Mouse (Mus musculus) liver, postnatal 0 days (tissue): ENCODE data around the gene Vmn2r82. TPM values are rescaled to one million over a fixed set of nuclear protein-coding genes. Genes with fewer than 3 reads are reported as not detected.
"Not testable (repeated sequence)": the region's sequence is repeated elsewhere in the genome, so short reads cannot be mapped to it uniquely, and the experiment has no call there.

Experiments
- ATAC-seq: fragments of 200-750 bp; cut with Nextera tagmentation; 2 replicates; pipeline ENCODE4 v1.8.0; 2017; ENCODE audit warnings: mild to moderate bottlenecking, moderate library complexity
- DNase-seq: peaks from one replicate; pipeline ENCODE4 v3.0.0-alpha.2; 2016
- H3K27ac ChIP-seq: fragments of 300-500 bp; sonication (generic); 2 replicates; pipeline ENCODE4 v1.5.1; 2014; ENCODE audit warnings: antibody characterized with exemption, moderate library complexity, mild to moderate bottlenecking, low read depth
- H3K27me3 ChIP-seq: fragments of 300-500 bp; sonication (generic); 2 replicates; pipeline ENCODE4 v1.6.1; 2014; ENCODE audit warnings: low read length, control low read depth, mixed read lengths; ENCODE audit not compliant: insufficient read depth
- H3K36me3 ChIP-seq: fragments of 300-500 bp; sonication (generic); replicated peaks from 2 replicates; pipeline ENCODE4 v1.6.1; 2014; ENCODE audit warnings: mild to moderate bottlenecking, control low read depth, low read length, moderate library complexity, mixed read lengths; ENCODE audit not compliant: insufficient read depth
- H3K4me1 ChIP-seq: fragments of 300-500 bp; sonication (generic); 2 replicates; pipeline ENCODE4 v1.6.1; 2014; ENCODE audit warnings: antibody characterized with exemption, mild to moderate bottlenecking, control low read depth; ENCODE audit not compliant: insufficient read depth
- H3K4me2 ChIP-seq: fragments of 300-500 bp; sonication (generic); 2 replicates; pipeline ENCODE4 v1.6.1; 2014; ENCODE audit warnings: low read depth, mild to moderate bottlenecking, low read length, moderate library complexity, mixed read lengths
- H3K4me3 ChIP-seq: fragments of 300-500 bp; sonication (generic); 2 replicates; pipeline ENCODE4 v1.5.1; 2014; ENCODE audit warnings: low read depth, low read length
- H3K9ac ChIP-seq: fragments of 300-500 bp; sonication (generic); replicated peaks from 2 replicates; pipeline ENCODE4 v1.6.1; 2014; ENCODE audit warnings: mild to moderate bottlenecking, moderate library complexity
- H3K9me3 ChIP-seq: fragments of 300-500 bp; sonication (generic); 2 replicates; pipeline ENCODE4 v1.6.1; 2016; ENCODE audit warnings: mild to moderate bottlenecking, control low read depth, low read length, mixed read lengths
- CTCF ChIP-seq: sonication (generic); IDR thresholded peaks from 2 replicates; pipeline ENCODE4 v1.5.1; 2016; ENCODE audit warnings: antibody characterized with exemption, low read depth
- EP300 ChIP-seq: IDR thresholded peaks from 2 replicates; pipeline ENCODE4 v1.6.1; 2016; ENCODE audit warnings: antibody characterized with exemption, low read depth, mild to moderate bottlenecking
- WGBS: fragments of 180-500 bp; shearing (Covaris S2); extraction: QIAGEN DNeasy Blood & Tissue Kit; methylation state at CpG from one replicate; pipeline ENCODE4 v1.1.7; 2014; ENCODE audit not compliant: insufficient replicate concordance; 5-methylcytosine and 5-hydroxymethylcytosine counted together
- polyA plus RNA-seq: library from polyadenylated mRNA; unstranded; fragments of >200 nt; fragmentation: Nextera tagmentation; extraction: Ambion mirVana; gene quantifications from 2 replicates; pipeline ENCODE4 v1.2.1, GENCODE M21; 2015

The Vmn2r82 gene
- polyA plus RNA-seq = not detected in 2 replicates

DNA sequence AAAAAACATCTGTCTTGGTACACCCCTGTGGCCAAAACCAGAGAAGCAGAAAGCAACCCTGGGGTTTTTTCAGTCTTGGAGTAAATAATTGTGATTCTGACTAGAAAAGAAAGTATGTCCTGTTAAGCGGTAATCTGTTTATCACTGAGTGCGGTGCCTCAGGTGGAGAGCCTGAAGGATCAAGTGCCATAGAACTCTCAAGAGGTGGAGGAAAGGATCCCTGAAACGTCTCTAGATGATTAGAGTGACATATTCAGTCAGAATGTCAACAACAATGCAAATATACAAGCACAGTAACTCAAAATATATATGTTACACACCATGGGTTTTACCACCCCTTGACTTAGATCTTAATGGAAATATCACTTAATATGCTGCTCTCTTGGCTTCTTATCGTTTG lies at the start of gene Vmn2r82:
Gene Vmn2r82, plus strand, starts transcription at position 301 of the 400 bp plus-strand sequence.
- ATAC-seq, H3K36me3 ChIP-seq, DNase-seq, H3K9ac ChIP-seq, H3K27ac ChIP-seq, H3K4me2 ChIP-seq, H3K4me1 ChIP-seq, H3K27me3 ChIP-seq, H3K4me3 ChIP-seq, H3K9me3 ChIP-seq: not testable (repeated sequence)
- WGBS = 63% methylated on average over 4 of the region's 4 CpGs

- WGBS = 3% methylated on average over 16 of the region's 16 CpGs
- not testable (repeated sequence) for H3K4me3 ChIP-seq, H3K9ac ChIP-seq, H3K27ac ChIP-seq, H3K36me3 ChIP-seq, DNase-seq, H3K27me3 ChIP-seq, H3K4me2 ChIP-seq, ATAC-seq, H3K9me3 ChIP-seq, H3K4me1 ChIP-seq
- TF ChIP-seq CTCF = peak; percentile 42
These were observed 34.1 kb upstream of the Vmn2r82 start for GRCm38 (mm10) chr10:79322033-79322736.

- Histone ChIP-seq H3K36me3 (no peaks in the 10 kb centered on the region), H3K27me3 (no peaks in the 10 kb centered on the region), H3K27ac (no peak overlapping the region), H3K4me2 (no peak overlapping the region), H3K4me3 (no peak overlapping the region), H3K9ac (no peak overlapping the region), H3K4me1 (no peaks in the 10 kb centered on the region), H3K9me3 (no peaks in the 10 kb centered on the region)
- TF ChIP-seq EP300 (no peak), CTCF (no peak)
- DNase-seq = no peak
- no peak for ATAC-seq
These were observed 33.6 kb upstream of the Vmn2r82 start for GRCm38 (mm10) chr10:79322737-79323086.

DNA sequence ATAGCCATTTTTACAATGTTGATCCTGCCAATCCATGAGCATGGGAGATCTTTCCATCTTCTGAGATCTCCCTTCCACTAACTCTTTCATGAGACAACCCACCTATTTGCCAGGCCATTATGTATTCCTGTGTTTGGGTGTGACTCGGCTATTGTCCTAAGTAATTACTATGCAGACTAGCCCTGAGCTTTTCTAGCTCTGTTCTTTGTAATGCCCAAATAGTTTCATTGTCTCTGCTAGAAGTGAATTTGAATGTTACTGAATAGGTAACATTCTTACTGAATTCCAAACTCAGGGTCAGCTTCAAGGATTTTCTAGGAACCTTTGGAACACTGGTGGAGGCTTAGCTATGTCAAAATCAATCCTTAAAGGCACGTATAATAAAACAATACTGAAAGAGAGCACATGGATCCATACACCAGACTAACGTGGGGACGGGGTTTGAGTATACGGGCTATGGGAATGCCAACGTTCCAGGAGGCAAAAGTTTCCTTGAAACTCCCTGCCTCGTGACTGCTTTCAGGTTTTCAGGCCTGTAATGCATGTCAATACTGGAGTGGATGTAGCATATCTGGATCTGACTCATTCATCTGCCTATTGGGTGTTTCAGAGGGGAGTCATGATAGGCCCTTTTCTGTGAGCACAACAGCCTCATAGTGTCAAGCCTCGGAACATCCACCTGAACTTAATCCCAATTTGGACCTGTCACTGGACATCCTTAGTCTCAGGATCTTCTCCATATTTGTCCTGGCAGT lies 43.8 kb downstream of the Vmn2r82 start:
- not testable (repeated sequence) for H3K4me1 ChIP-seq, H3K27me3 ChIP-seq, H3K4me2 ChIP-seq, H3K4me3 ChIP-seq, H3K36me3 ChIP-seq, H3K9ac ChIP-seq, H3K9me3 ChIP-seq, H3K27ac ChIP-seq, DNase-seq, ATAC-seq
- WGBS = 74% methylated on average over 8 of the region's 8 CpGs

DNA sequence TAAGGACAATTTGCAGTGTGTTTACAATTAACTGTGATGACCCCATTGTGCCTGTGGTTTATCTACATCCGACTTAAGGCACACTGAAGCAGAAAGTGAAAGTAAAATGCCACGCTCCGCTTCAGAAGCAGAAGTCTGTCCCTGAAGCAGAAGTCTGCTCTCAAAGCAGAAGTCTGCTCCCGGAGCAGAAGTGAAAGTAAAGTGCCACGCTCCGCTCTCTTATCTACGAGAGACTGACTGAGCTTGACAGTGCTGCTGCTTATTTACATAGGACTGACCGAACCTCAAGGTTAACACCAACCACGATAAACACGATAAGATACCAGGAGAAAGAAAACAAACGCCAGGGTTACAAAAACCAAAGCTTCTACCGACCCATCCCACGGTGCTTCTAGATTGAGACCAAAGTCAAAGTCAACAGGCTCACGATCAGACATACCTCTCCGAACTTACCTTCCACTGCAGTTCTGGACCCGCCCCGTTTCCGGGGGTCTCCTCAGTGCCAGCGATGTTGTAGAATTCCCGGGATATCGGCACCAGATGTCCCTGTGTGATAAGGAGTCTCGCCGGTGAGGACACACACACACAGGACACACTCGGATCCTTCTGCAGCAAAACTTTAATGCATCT lies 60.9 kb downstream of the Vmn2r82 start:
- 53% methylated on average over 24 of the region's 24 CpGs for WGBS
- Histone ChIP-seq H3K4me2 (peak overlapping the region; percentile 48), H3K9ac (no peak overlapping the region)

DNA sequence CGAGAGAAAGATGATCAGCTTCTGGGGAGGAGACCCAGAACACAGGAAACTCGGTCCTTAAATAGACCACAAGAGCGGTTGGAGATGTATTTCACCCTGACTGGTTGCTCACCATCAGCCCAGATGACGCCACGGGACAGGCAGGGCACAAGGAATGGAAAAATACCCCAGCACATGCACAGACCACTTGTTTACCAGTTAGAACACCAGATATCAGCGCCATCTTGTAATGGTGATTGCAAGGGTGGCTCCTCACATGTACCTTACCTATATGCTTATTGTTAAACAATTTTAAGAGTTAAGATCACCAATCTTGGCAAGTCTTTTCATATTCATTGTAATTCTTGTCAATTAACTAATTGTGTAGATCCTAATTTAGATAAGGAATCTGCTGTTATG lies 61.5 kb downstream of the Vmn2r82 start:
- H3K27ac ChIP-seq, H3K4me1 ChIP-seq, ATAC-seq, H3K9ac ChIP-seq, H3K4me2 ChIP-seq, H3K9me3 ChIP-seq, H3K36me3 ChIP-seq, H3K27me3 ChIP-seq, DNase-seq: not testable (repeated sequence)
- 76% methylated on average over 5 of the region's 6 CpGs for WGBS
- H3K4me3 ChIP-seq = peak overlapping the region; percentile 33

More for the DNA sequence above, 60.9 kb downstream of the Vmn2r82 start:
- Histone ChIP-seq H3K9me3 (peaks cover 3% of the 10 kb centered on the region; the same call in 1 of the 2 replicates), H3K4me3 (peak overlapping the region; percentile 33), H3K4me1 (no peaks in the 10 kb centered on the region), H3K27me3 (no peaks in the 10 kb centered on the region), H3K27ac (peak overlapping the region; percentile 46), H3K36me3 (no peaks in the 10 kb centered on the region)
- ATAC-seq (no peak), DNase-seq (peak; percentile 37)
- TF ChIP-seq EP300 (no peak), CTCF (no peak)

DNA sequence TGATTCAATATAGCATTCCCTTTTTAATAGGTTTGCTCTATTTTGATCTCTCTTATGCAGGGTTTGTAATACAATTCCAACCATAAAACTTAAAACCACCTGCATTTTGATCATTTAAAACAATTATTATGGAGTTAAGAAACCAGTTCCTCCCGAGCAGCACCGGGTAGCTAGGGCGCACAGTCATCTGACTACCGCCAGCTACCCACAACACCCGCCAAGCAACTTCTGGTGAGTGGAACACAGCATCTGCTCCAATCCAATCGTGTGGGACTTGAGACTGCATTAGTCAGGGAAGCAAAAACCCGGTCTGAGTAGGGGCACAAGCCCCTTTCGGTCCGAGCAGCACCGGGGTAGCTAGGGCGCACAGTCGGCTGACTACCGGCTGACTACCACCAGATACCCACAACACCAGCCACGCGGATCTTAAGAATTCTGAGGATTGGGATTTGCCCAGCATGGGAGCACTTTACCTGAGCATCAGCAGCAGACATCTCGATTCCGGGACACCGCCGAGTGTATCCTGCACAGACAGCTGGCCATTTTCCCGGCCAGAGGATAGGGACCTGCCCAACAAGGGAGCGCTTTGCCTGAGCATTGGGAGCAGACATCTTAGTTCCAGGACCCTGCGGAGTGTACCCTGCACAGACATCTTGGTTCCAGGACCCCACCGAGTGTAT lies 79.0 kb downstream of the Vmn2r82 start:
- H3K4me1 ChIP-seq, H3K9me3 ChIP-seq, ATAC-seq, H3K36me3 ChIP-seq, H3K9ac ChIP-seq, H3K4me3 ChIP-seq, H3K4me2 ChIP-seq, DNase-seq, H3K27ac ChIP-seq, H3K27me3 ChIP-seq: not testable (repeated sequence)
- 81% methylated on average over 22 of the region's 23 CpGs for WGBS
